In genomic region chr2:63273799-63274203, GRCm38 (mm10) we compare ENCODE assay signal across 10 mouse cellular contexts.
DNase-seq lines count a peak whose midpoint lies in the region; ATAC-seq and TF ChIP-seq lines count a peak whose summit lies in the region.
"Had no signal": no experiment of that assay in that cellular context is flagged by ENCODE, and none has a peak within 500 bp of the region (broad histone marks: within the 10 kb centered on the region; RNA-seq: fewer than 3 reads in every experiment).

No protein-coding gene starts in this region.

- intact Hi-C loops in heart, postnatal 14 days (cut with DNase I), result no loop called here

- H3K9ac ChIP-seq in heart, embryonic 16.5 days (ENCODE audit: low read length), result no peak overlapping the region
- H3K9ac ChIP-seq in stomach, embryonic 14.5 days (replicated peaks; ENCODE audit: low read depth, low read length), result no peak overlapping the region
- H3K9ac ChIP-seq in stomach, postnatal 0 days (ENCODE audit: low read length), result no peak overlapping the region
- H3K9ac ChIP-seq in hindbrain, embryonic 15.5 days, result no peak overlapping the region
- H3K9ac ChIP-seq in stomach, embryonic 15.5 days, result no peak overlapping the region

- TF ChIP-seq CTCF in stomach, postnatal 0 days (IDR thresholded peaks at IDR 0.05; ENCODE audit: low read depth), result no peak

- H3K27me3 ChIP-seq in heart, embryonic 16.5 days (ENCODE audit: control insufficient read depth, insufficient read depth, low read length), result peaks cover 5% of the 10 kb centered on the region
- no peaks in the 10 kb centered on the region for H3K27me3 ChIP-seq in stomach, embryonic 14.5 days (ENCODE audit: control insufficient read depth, insufficient read depth, low read length)
- no peaks in the 10 kb centered on the region for H3K27me3 ChIP-seq in stomach, postnatal 0 days (ENCODE audit: control insufficient read depth, insufficient read depth, low read length)
- no peaks in the 10 kb centered on the region for H3K27me3 ChIP-seq in hindbrain, embryonic 15.5 days
- no peaks in the 10 kb centered on the region for H3K27me3 ChIP-seq in stomach, embryonic 15.5 days (replicated peaks)

- peak; percentile 93 for ATAC-seq in heart, embryonic 16.5 days (replicated peaks; ENCODE audit: extremely low read depth, insufficient read depth, low FRiP score)
- ATAC-seq in stomach, embryonic 14.5 days (ENCODE audit: insufficient number of reproducible peaks, insufficient read depth, low FRiP score, low read depth), result peak; percentile 65; the same call in 1 of the 2 replicates
- ATAC-seq in stomach, postnatal 0 days (ENCODE audit: low FRiP score, low TSS enrichment), result no peak
- 0 out of 2 replicates have a peak, but pooled peaks have one; percentile 30 for ATAC-seq in hindbrain, embryonic 15.5 days (ENCODE audit: low FRiP score, low read depth)
- peak; percentile 56; the same call in 1 of the 2 replicates for ATAC-seq in stomach, embryonic 15.5 days (ENCODE audit: insufficient read depth, low FRiP score, low read depth)

- no peak for DNase-seq in heart, postnatal 14 days
- no peak for DNase-seq in stomach, postnatal 0 days (ENCODE audit: low spot score)
- DNase-seq in thymus, postnatal 0 days (ENCODE audit: low spot score), result no peak
- DNase-seq in neural tube, embryonic 10.5 days (ENCODE audit: extremely low spot score, low spot score), result no peak
- DNase-seq: cerebellum, adult 9-10 months; thymus, adult 18-20 months had no signal

- H3K4me2 ChIP-seq in heart, embryonic 16.5 days (ENCODE audit: low read depth, low read length), result no peak overlapping the region
- no peak overlapping the region for H3K4me2 ChIP-seq in stomach, embryonic 14.5 days (replicated peaks; ENCODE audit: low read depth, low read length)
- H3K4me2 ChIP-seq in stomach, postnatal 0 days (replicated peaks; ENCODE audit: low read depth), result no peak overlapping the region
- no peak overlapping the region for H3K4me2 ChIP-seq in hindbrain, embryonic 15.5 days
- H3K4me2 ChIP-seq in stomach, embryonic 15.5 days, result no peak overlapping the region

- no peaks in the 10 kb centered on the region for H3K36me3 ChIP-seq in heart, embryonic 16.5 days (ENCODE audit: control insufficient read depth, insufficient read depth)
- H3K36me3 ChIP-seq in stomach, embryonic 14.5 days (ENCODE audit: control insufficient read depth, insufficient read depth, low read length), result no peaks in the 10 kb centered on the region
- no peaks in the 10 kb centered on the region for H3K36me3 ChIP-seq in stomach, postnatal 0 days (ENCODE audit: control insufficient read depth, insufficient read depth, low read length)
- no peaks in the 10 kb centered on the region for H3K36me3 ChIP-seq in hindbrain, embryonic 15.5 days
- H3K36me3 ChIP-seq in stomach, embryonic 15.5 days, result no peaks in the 10 kb centered on the region

- no peak overlapping the region for H3K4me3 ChIP-seq in heart, embryonic 16.5 days (ENCODE audit: low read length)
- H3K4me3 ChIP-seq in stomach, embryonic 14.5 days (ENCODE audit: low read depth, low read length), result no peak overlapping the region
- no peak overlapping the region for H3K4me3 ChIP-seq in stomach, postnatal 0 days (ENCODE audit: low read depth, low read length)
- H3K4me3 ChIP-seq in hindbrain, embryonic 15.5 days, result no peak overlapping the region
- H3K4me3 ChIP-seq in stomach, embryonic 15.5 days (replicated peaks), result no peak overlapping the region

- 9% methylated on average over 3 of the region's 3 CpGs for WGBS in heart, embryonic 16.5 days
- 9% methylated on average over 3 of the region's 3 CpGs for WGBS in stomach, embryonic 14.5 days
- WGBS in stomach, postnatal 0 days, result 7% methylated on average over 3 of the region's 3 CpGs
- WGBS in hindbrain, embryonic 15.5 days, result 29% methylated on average over 3 of the region's 3 CpGs
- WGBS in stomach, embryonic 15.5 days, result 12% methylated on average over 3 of the region's 3 CpGs

- H3K9me3 ChIP-seq in heart, embryonic 16.5 days (replicated peaks; ENCODE audit: control insufficient read depth, low read length), result no peaks in the 10 kb centered on the region
- H3K9me3 ChIP-seq in stomach, embryonic 14.5 days (ENCODE audit: control insufficient read depth, low read depth, low read length), result no peaks in the 10 kb centered on the region
- H3K9me3 ChIP-seq in stomach, postnatal 0 days (ENCODE audit: control insufficient read depth, low read length), result no peaks in the 10 kb centered on the region
- no peaks in the 10 kb centered on the region for H3K9me3 ChIP-seq in hindbrain, embryonic 15.5 days
- H3K9me3 ChIP-seq in stomach, embryonic 15.5 days, result no peaks in the 10 kb centered on the region

- peaks cover 6% of the 10 kb centered on the region; the same call in 1 of the 2 replicates for H3K4me1 ChIP-seq in heart, embryonic 16.5 days (ENCODE audit: control insufficient read depth, insufficient read depth, low read length)
- H3K4me1 ChIP-seq in stomach, embryonic 14.5 days (ENCODE audit: control insufficient read depth, insufficient read depth, low read length), result no peaks in the 10 kb centered on the region
- no peaks in the 10 kb centered on the region for H3K4me1 ChIP-seq in stomach, postnatal 0 days (replicated peaks; ENCODE audit: control insufficient read depth, insufficient read depth)
- no peaks in the 10 kb centered on the region for H3K4me1 ChIP-seq in hindbrain, embryonic 15.5 days (replicated peaks)
- H3K4me1 ChIP-seq in stomach, embryonic 15.5 days, result no peaks in the 10 kb centered on the region

- no peak for TF ChIP-seq EP300 in stomach, postnatal 0 days (optimal IDR thresholded peaks at IDR 0.05)

- H3K27ac ChIP-seq in heart, embryonic 16.5 days (ENCODE audit: low read length), result no peak overlapping the region
- no peak overlapping the region for H3K27ac ChIP-seq in stomach, embryonic 14.5 days (ENCODE audit: low read length)
- H3K27ac ChIP-seq in stomach, postnatal 0 days (replicated peaks), result no peak overlapping the region
- H3K27ac ChIP-seq in hindbrain, embryonic 15.5 days (replicated peaks), result no peak overlapping the region
- no peak overlapping the region for H3K27ac ChIP-seq in stomach, embryonic 15.5 days
